Mouse (Mus musculus) C2C12 (cell line): ENCODE data around the gene Olfr97.

Experiments used
- CEBPB ChIP-seq: IDR thresholded peaks from one replicate; pipeline ENCODE4 v1.6.1; 2011; ENCODE audit warnings: low read depth, mild to moderate bottlenecking, control low read depth, moderate library complexity
- CTCF ChIP-seq: IDR thresholded peaks from one replicate; pipeline ENCODE4 v1.5.1; 2011; ENCODE audit not compliant: control insufficient read depth, insufficient read depth, insufficient read length
- MAX ChIP-seq: IDR thresholded peaks from one replicate; pipeline ENCODE4 v1.6.1; 2011; ENCODE audit warnings: mild to moderate bottlenecking, control low read depth
- USF1 ChIP-seq: IDR thresholded peaks from one replicate; pipeline ENCODE4 v1.6.1; 2011; ENCODE audit warnings: low read depth, mild to moderate bottlenecking, control low read depth, moderate library complexity

- no peak for TF ChIP-seq CTCF
- TF ChIP-seq USF1 = no peak
- no peak for TF ChIP-seq MAX
- no peak for TF ChIP-seq CEBPB
Observed at GRCm38 (mm10) chr17:37242198-37242597, 5.1 kb upstream of the Olfr97 start.
